Mouse (Mus musculus) erythroblast, adult 5-6 weeks (primary cell): ENCODE data around the gene Prrxl1. TPM values are rescaled to one million over a fixed set of nuclear protein-coding genes. Genes with fewer than 3 reads are reported as not detected.
A peak's percentile ranks its signal among the peaks of the same experiment; 100 is the strongest.

ENCODE experiments used
- ATAC-seq: replicated peaks from 2 replicates; pipeline ENCODE4 v1.8.0; 2016; ENCODE audit warnings: moderate number of reproducible peaks, mild to moderate bottlenecking, moderate TSS enrichment, inconsistent platforms; ENCODE audit not compliant: poor library complexity, low FRiP score, severe bottlenecking
- total RNA-seq, 2 experiments: library from RNA; stranded (forward) in 1 of 2; stranded (reverse) in 1 of 2; fragments of 150-400 nt in 1 of 2; fragments of 200-764, 138-1000 nt in 1 of 2; gene quantifications; 2 replicates each; pipeline versions ENCODE4 v1.2.3 to v1.2.4; 2015 to 2017; ENCODE audit warnings: low replicate concordance in 2 of 2

Gene Prrxl1
- total RNA-seq (2015; ENCODE audit: low replicate concordance) (not detected in 2 replicates), total RNA-seq (2017; ENCODE audit: low replicate concordance) (0.56 TPM in 1 of 2 replicates, not detected in the other)

DNA sequence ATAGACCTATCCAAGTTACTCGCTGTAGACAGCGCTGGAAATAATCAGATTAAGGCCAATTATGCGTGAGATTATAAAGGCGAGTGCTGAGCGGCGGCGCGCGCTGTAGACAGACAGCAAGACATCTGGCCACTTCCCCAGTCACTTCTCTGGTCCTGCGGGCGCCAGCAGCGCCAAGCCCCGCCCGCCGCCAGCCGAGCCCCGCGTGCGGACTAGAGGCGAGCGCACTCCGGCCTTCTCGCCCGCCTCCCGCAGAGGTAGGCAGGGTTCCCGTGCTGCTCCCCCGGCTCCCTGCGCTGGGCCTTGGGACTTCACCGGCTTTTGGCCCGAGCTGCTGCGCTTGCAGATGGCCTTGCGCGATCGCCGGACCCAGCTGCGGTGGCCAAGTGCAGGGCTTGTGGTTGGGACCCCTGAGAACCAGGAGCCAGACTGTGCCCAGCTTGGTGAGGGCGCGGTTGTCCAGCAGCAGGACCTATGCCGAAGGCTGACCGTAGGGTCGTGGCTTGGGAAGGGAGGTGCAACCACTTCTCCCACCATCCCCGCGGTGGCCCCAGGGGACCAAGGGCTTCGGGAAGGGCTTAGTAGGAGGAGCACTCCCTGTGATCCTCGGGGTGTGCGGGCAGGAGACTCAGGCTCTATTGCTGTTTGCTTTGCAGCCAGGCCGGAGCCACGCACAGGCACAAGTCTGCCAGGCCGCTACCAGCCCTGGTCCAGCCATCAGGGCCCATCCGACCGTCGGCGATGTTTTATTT lies at the start of gene Prrxl1:
Gene Prrxl1 (plus strand): TSS at position 118 of the 752 bp plus-strand sequence.
- no peak for ATAC-seq

DNA sequence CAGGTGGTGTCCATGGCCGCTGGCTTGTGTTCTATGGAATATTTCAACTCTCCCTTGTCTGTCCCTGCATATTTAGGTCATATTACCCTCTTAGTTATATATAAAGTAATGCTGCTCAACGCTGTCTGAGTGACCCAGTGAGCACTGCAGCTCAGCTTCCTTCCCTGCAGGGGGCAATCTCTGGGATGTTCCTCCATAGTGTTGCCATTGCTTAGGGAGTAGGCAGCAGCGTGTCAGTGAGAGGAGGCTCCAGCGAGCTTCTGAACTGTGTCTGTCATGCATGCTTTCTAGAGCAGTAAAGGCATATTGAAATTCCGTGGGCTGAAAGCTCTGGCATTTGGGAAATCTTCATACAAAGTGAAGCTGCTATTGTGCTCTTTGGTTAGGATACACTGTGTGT lies 47.4 kb upstream of the Prrxl1 start:
- no peak for ATAC-seq

DNA sequence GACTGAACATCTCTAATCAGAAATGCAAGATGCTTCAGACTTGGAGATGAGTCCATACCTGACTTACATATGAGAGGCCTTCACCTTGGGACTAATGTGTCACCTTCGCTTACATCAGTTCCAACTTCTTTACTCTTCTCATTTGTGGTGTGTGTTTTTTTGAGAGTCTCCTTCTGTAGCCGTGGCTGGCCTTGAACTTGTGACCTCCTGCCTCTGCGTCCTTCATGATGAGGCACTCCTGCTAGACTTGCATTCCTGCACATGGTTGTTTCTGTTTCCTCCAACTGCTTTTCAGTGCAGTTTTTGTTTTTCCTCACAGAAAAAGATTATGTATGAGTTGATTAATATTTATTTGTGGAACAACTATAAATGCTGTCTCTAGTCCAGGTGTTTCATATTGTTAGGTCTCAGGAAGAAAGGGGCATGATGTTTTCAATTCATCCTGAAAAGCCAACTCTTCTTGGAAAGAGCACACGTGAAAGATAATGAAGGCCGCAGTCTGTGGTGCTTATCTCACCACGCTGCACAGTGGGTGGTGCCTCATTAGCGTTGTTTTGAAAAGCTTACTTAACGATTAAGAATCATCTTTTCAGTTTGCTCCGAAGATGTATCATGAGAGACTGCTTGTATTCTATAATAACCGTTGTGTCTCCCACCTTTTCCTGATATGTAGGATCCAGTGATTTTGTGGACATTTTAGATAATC lies 45.9 kb upstream of the Prrxl1 start:
- 0 out of 2 replicates have a peak, but pooled peaks have one; percentile 43 for ATAC-seq

DNA sequence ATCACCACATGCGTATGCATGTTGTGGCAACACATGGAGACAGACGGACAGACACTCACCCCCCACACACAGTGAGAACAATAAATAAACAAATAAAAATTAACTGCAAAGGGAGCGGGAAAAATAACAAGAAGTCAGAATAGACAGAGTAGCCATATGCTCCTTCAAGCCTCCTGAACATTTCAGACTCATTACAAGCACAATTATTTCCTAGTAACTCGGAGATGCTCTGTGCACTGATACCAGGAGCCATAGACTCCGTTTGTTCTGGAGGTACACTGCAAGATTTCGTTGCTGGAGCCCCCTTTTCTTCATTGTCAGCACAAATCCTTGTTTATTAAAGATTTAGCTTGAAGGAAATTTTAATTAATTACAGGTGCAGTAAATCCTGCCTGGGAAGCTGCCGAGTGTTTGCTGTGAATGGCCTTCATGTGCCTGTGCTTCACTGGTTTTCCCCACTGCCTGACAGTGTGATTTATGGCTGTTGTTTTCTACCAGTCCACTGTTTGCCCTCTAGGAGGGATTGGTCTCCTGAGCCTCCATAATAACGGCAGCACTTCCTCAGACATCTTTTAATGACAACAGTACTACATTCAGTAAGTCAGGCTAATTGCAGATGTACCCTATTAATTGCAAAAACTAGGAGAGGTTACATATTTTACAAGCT lies 44.2 kb upstream of the Prrxl1 start:
- no peak for ATAC-seq

DNA sequence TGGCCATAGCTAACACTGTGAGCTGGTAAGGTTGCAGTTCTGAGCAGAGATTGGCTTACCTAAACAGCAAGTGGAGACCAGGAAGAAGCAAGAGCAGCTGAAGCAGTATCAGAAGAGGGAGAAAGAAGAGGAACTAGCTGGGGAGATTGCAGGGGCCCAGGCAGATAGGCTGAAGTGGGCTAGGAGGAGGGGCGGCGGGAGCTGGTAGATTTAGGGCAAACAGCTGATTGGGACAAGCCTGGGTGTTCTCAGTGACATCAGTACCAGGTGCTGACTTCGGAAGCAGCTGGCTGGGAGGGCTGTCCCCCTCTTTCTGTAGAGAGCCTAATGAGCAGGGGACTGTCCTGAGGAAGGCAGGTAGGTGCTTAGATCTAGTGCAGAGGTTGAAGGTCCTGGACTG lies 37.8 kb upstream of the Prrxl1 start:
- no peak for ATAC-seq

DNA sequence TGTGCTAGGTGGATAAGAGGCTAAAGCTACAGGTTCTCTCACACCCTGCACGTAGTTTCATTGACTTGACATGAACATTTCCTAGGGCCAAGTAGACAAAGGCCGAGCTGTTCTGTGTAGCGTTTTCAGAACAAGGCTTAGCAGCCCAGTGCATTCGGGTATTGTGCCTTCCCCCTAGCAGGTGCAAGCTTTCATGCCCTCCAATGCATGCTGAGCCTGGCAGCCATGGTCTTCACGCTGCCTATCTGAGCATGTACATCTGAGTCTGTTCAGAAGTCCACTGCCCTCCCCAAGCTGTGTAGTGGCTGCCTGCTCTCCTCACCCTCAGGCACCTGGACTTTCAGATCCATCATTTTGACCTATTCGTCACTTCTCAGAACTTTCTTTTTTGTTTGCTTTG lies 35.5 kb upstream of the Prrxl1 start:
- no peak for ATAC-seq

DNA sequence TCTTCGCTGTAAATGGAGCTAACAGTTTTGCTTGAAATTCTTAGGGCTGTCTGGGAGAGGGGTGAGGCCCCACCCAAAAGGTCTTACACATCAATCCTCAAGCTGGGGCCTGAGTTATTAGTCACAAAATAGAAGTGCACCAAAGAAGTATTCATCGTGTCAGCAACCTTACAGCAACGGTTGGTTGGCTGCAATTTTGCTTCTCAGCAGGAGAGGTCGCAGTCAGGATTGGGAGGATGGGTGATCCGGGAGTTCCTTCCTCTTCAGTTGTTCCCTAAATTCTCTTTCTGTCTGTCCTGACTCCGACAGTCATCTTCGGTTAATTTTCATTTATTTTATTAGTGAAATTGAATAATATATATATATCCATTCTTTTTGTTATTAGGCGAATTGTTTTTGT lies 26.7 kb upstream of the Prrxl1 start:
- no peak for ATAC-seq

DNA sequence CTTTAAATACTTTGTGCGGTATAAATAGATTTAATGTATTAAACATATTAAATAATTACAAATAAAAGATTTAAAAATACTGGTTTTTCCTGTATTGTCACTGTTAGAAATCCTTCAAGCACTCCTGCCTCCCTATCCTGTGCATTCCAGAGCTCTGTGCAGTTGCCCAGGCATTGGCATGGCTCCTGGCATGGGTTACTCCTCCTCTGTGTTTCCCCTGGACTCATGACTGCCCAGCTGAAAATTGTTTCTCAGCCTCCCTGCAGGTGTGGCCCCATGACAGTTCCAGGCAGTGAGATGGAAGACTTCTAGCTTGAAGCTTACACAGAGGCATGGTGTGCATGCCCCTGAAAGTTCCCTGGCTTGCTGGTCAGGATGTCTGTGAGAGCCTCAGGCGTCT lies 20.8 kb upstream of the Prrxl1 start:
- ATAC-seq, result no peak

DNA sequence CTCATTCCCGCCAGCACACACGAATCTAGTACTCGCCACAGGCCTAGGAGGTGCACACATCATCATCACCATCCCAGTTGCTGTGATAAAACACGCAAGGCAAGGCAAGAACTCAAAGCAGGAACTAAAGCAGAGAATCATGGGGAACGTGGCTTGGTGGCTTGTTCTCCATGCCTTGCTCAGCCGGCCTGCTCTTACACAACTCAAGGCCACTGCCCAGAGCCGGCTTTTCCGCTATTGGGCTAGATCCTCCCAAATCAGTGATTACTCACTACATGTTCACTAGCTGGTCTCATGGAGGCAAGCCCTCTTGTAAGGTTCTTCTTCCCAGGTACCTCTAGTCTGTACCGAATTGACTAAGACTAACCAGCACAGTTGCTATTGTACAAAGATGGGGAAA lies 15.5 kb upstream of the Prrxl1 start:
- no peak for ATAC-seq

DNA sequence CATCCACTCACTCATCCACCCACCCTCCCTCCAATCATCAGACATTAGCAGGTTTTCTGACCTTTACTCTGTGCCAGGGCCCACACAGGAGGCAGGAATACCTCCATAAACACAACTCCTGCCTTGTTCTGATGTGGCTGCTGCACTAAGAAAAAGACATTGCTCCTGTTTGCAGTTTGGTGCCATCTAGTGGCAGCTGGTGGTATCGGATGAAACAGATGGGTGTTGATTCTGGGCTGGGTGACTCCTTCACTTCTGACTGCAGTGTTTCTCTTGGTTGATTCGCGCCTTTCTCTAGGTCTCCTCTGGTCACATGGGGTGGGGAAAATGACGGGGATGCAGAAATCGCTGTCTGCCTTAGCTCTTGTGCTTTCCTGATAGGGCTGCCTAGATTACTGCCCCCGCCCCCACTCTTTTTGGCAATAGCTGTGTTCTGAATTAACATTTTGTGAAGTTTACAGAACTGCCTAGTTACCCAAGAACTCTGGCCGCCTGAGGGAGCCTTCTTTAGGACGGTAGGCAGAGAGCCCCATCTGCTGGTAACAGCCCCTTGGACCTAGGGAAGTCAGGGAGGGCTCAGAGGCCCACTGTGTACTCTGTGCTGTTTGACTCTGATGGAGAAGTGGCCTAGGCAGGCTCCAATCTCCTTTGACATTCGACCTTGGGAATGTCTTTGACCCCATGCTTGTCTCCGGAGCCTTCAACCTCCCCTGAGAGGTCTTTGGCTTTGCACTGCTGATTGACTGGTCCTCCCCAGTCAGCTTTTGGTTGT lies 12.0 kb upstream of the Prrxl1 start:
- ATAC-seq, result peak; percentile 82

DNA sequence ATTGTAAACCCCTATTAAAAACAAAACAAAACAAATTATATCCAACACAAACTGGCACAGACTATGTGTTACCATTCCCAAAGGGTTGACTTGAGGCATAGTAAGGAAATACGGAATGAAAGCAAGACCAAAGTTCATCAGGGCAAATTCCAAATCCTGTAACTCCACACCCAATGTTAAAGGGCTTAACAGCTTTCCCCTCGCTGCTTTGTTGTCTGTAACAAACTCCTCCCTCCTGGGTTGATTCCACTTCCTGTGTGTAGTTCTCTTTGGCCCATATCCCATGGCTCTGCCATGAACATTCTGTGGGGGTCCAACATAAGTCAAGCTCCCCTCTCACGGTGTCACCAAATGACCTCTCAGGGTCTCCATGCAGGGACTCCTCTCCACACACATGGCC lies 8.8 kb upstream of the Prrxl1 start:
- no peak for ATAC-seq

DNA sequence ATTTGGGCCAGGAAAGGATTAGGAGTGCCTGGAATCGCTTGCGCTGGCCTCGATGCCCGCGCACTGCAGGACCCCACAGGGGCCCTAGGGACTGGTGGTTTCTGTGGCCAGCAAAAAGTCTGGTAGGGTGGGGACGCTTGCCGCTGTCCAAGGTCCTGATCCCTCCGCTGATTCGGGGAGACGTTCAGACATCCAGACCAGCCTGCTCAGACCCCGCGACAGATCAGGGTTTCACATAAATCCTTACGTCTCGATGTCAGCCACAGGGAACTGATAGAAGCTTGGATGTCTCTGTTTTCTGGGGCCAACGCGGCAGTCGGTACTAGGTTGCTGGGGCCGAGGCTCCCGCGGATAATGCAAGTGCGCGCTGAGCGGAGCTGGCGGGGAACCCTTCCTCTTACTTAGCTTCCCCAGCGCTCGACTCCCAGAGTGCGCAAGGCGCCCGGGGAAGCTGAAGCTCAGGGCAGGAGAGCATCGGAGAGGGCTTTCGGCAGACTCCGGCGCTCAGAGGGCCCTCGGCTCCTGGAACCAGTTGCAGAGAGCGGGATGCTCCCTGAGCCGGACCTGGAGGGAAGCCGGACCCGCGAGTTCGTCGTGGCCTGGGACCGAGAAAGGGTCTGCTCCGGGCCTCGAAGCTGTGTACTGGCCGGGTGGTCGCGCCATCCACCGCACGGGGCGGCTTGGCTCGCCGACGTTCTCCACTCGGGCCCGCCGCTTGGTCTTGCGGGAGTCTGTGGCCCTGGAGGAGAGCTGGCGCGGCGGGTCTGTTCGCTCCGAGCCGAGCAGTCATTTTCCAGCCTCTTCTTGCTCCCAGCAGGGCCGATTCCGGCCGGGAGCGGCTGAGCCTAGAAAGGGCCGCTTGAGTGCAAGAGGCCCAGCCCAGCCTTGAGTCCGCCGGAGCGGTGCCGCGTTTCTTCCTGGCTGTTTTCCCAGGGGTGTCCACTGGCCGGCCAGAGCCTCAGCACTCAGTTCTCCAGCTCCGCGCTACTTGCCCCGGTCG lies 1.7 kb upstream of the Prrxl1 start:
- ATAC-seq, result no peak

DNA sequence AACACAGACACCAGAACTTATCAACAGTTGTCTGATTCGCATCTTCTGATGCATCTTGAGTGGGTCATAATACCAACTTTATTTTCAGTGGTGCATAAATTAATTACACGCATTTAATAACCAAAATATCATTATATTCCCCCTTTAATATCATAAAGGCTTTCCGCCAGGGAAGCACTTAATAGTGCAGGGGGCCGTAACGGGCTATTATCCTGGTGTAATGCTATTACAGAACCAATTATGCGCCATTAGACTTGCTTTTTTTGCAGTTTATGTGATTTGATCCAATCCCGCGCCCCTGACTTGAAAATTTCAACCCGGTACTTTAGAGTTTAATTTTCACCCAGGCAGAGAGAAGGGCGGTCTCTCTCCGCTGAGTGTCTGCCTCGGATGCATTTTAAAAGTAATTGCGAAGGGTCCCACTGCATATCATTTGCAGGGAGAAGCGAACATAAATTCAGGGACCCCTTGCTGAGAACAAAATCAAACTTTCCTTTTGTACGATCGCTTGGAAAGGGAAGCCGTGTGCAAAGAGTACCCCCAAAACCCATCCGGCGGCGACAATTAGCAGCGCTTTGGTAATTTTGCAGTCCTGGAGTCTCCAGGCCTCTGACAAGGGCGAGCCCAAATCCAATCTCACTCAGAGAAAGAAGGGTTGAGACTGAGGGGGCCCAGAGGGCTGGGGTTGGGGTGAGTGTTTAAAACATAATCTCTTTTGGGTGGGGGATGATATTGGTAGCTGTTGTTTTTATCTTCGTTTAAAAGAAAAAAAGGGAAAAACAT lies 579 bp upstream of the Prrxl1 start:
- ATAC-seq, result no peak

DNA sequence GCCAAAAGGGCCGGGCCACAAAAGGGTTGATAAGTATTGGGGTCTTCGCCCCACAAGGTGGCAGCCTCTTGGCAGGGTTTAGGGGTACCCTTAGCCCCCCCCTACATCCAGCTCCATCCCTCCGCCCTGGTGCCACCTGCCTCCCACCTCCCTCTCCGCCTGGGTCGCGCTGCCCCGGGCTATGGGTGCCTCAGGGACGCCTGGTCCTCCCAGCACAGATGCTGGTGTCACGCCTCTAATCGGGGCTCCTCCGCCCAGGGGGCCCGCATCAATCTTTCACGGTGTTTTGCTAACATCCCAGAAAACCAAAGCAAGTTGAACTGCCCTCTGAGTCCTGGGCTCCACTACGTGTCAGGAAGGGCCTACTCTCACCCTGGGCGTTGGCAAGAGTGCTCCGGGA lies 903 bp downstream of the Prrxl1 start:
- ATAC-seq, result no peak

DNA sequence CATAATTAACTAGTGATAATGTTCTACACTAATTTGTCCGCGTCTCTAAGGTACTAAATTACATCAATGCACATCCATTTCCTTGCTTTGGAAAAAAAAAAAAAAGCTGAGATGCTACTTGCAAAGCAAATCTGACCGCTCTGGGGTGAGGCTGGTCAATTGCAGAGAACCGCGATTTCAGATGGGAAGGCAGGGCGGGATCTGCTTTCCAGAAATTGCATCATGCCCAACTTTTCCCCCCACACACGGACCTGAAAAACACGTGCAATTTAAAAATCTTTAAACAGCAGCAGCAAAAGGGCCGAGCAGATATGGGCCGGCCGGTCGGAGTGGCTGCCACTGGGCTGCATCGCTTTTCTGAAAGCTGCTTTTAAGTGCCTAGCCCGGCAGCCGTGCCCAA lies 6.3 kb downstream of the Prrxl1 start:
- no peak for ATAC-seq

DNA sequence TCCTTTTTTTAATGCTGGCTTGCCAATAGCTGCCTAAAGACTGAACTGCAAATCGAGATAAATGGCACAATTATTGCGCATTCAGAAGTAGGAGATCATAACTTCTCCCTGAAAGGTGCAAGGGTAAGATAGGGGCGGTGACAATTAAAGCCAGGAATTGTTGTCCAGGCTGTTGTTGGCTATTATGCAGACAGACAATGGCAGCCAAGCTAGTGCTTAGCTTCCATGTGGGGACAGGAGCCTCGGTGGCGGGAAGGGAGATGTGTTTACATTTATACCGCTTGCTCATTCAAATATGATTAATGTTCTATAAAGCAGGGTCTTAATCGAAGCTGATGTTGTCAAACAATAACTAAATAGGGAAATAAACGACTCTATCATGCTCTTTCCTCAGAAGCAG lies 7.1 kb downstream of the Prrxl1 start:
- no peak for ATAC-seq

DNA sequence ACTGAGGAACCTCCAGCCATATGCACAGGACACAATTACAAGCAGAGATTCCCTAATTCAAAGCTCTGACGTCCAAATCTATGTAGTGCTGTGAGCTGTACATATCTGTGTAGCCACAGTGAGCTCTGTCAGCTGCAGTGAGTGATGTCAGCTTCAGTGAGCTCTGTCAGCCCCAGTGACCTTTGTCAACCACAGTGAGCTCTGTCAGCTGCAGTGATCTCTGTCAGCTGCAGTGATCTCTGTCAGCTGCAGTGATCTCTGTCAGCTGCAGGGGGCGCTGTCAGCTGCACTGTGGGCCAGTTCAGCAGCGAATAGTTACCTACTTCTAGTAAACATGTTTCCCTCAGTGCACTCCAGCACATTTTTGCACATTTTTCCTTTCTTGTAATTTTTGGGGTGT lies 10.2 kb downstream of the Prrxl1 start:
- ATAC-seq, result no peak

DNA sequence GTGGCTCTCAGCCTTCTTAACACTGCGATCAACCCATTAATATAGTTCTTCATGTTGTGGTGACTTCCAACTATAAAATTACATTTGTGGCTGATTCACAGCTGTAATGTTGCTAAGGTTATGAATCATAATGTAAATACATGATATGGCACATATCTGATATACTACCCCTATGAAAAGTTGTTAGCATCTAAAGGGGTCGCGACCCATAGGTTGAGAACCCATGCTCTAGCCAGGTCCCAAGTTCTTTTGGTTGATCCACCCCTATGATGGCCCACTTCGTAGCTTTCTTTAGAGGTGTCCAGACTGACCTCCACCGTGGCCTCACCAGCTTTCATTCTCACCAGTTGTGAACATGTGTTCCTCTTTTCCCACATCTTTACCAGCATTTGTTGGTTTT lies 18.0 kb downstream of the Prrxl1 start:
- ATAC-seq, result no peak
